Mouse (Mus musculus) lung, postnatal 0 days (tissue): ENCODE results near the gene Pla2g3. TPM values are rescaled to one million over a fixed set of nuclear protein-coding genes. Genes with fewer than 3 reads are reported as not detected.

Experiments used
- ATAC-seq: fragments of 200-750 bp; cut with Nextera tagmentation; 2 replicates; pipeline ENCODE4 v1.8.0; 2017; ENCODE audit warnings: moderate library complexity
- DNase-seq: peaks from one replicate; pipeline ENCODE4 v3.0.0-alpha.2; 2016; ENCODE audit warnings: low spot score
- H3K27ac ChIP-seq: fragments of 300-500 bp; sonication (generic); 2 replicates; pipeline ENCODE4 v1.5.1; 2014; ENCODE audit warnings: antibody characterized with exemption, mild to moderate bottlenecking, low read length, mixed read lengths
- H3K27me3 ChIP-seq: fragments of 300-500 bp; sonication (generic); replicated peaks from 2 replicates; pipeline ENCODE4 v1.6.1; 2014; ENCODE audit warnings: low read length, mixed read lengths; ENCODE audit not compliant: insufficient read depth
- H3K36me3 ChIP-seq: fragments of 300-500 bp; sonication (generic); 2 replicates; pipeline ENCODE4 v1.6.1; 2014; ENCODE audit warnings: low read length, mixed read lengths; ENCODE audit not compliant: insufficient read depth
- H3K4me1 ChIP-seq: fragments of 300-500 bp; sonication (generic); 2 replicates; pipeline ENCODE4 v1.6.1; 2014; ENCODE audit warnings: antibody characterized with exemption, low read depth, low read length, mixed read lengths; ENCODE audit not compliant: insufficient read depth
- H3K4me2 ChIP-seq: fragments of 300-500 bp; sonication (generic); replicated peaks from 2 replicates; pipeline ENCODE4 v1.6.1; 2014; ENCODE audit warnings: low read depth, mild to moderate bottlenecking, low read length, moderate library complexity, mixed read lengths
- H3K4me3 ChIP-seq: fragments of 300-500 bp; sonication (generic); 2 replicates; pipeline ENCODE4 v1.5.1; 2014; ENCODE audit warnings: low read depth, low read length
- H3K9ac ChIP-seq: fragments of 300-500 bp; sonication (generic); replicated peaks from 2 replicates; pipeline ENCODE4 v1.6.1; 2014; ENCODE audit warnings: low read depth, mild to moderate bottlenecking
- H3K9me3 ChIP-seq: fragments of 300-500 bp; sonication (generic); 2 replicates; pipeline ENCODE4 v1.6.1; 2016; ENCODE audit warnings: low read length, mixed read lengths
- CTCF ChIP-seq: IDR thresholded peaks from 2 replicates; pipeline ENCODE4 v1.5.1; 2016; ENCODE audit warnings: antibody characterized with exemption, mild to moderate bottlenecking
- EP300 ChIP-seq: IDR thresholded peaks from 2 replicates; pipeline ENCODE4 v1.6.1; 2016; ENCODE audit warnings: antibody characterized with exemption, mild to moderate bottlenecking, control low read depth
- WGBS: fragments of 180-500 bp; shearing (Covaris S2); extraction: QIAGEN DNeasy Blood & Tissue Kit; methylation state at CpG from one replicate; pipeline ENCODE4 v1.1.7; 2014; 5-methylcytosine and 5-hydroxymethylcytosine counted together
- polyA plus RNA-seq: library from polyadenylated mRNA; unstranded; fragments of >200 nt; fragmentation: Nextera tagmentation; extraction: Ambion mirVana; gene quantifications from 2 replicates; pipeline ENCODE4 v1.2.1, GENCODE M21; 2015

Pla2g3 gene
- polyA plus RNA-seq, 1 experiment from 2014 or later: 0.29 TPM

- 66% methylated on average over 3 of the region's 3 CpGs for WGBS
- H3K9me3 ChIP-seq: no peaks in the 10 kb centered on the region
- DNase-seq (no peak), ATAC-seq (no peak)
- H3K9ac ChIP-seq: no peak overlapping the region
- TF ChIP-seq CTCF (no peak), EP300 (no peak)
- H3K27me3 ChIP-seq: no peaks in the 10 kb centered on the region
- H3K27ac ChIP-seq: no peak overlapping the region
- no peak overlapping the region for H3K4me2 ChIP-seq
- peaks cover 6% of the 10 kb centered on the region; the same call in 1 of the 2 replicates for H3K4me1 ChIP-seq
- no peak overlapping the region for H3K4me3 ChIP-seq
- no peaks in the 10 kb centered on the region for H3K36me3 ChIP-seq
These were observed 60.6 kb downstream of the Pla2g3 start for GRCm38 (mm10) chr11:3548564-3549295.

Other genes with a start within 250 kb of the Pla2g3 start
- 132 and 141 TPM in 2 replicates for gene Drg1, start 221.9 kb upstream of the Pla2g3 start, polyA plus RNA-seq
- gene Patz1, start 199.4 kb upstream of the Pla2g3 start, polyA plus RNA-seq: 22.9 and 23.2 TPM in 2 replicates
- gene Pik3ip1, start 157.9 kb upstream of the Pla2g3 start, polyA plus RNA-seq: 22.7 and 25.5 TPM in 2 replicates
- 57.2 and 62.0 TPM in 2 replicates for gene Limk2, start 79.1 kb upstream of the Pla2g3 start, polyA plus RNA-seq
- gene Rnf185, start 35.9 kb upstream of the Pla2g3 start, polyA plus RNA-seq: 23.1 and 24.3 TPM in 2 replicates
- 0.44 and 0.58 TPM in 2 replicates for gene Inpp5j, start 16.5 kb downstream of the Pla2g3 start, polyA plus RNA-seq
- 60.8 and 62.8 TPM in 2 replicates for gene Selenom, start 26.4 kb downstream of the Pla2g3 start, polyA plus RNA-seq
- gene Smtn, start 52.3 kb downstream of the Pla2g3 start, polyA plus RNA-seq: 47.6 and 51.1 TPM in 2 replicates
- gene Morc2a, start 160.9 kb downstream of the Pla2g3 start, polyA plus RNA-seq: 9.9 and 10.2 TPM in 2 replicates